Mouse (Mus musculus) kidney, postnatal 10 days (tissue): ENCODE results near the gene Cyp2a22.
"Not testable (repeated sequence)": the region's sequence is repeated elsewhere in the genome, so short reads cannot be mapped to it uniquely, and the experiment has no call there.

Source experiments
- DNase-seq: peaks from one replicate; pipeline ENCODE4 v3.0.0; 2021; ENCODE audit warnings: mixed read lengths

Cyp2a22 gene

DNA sequence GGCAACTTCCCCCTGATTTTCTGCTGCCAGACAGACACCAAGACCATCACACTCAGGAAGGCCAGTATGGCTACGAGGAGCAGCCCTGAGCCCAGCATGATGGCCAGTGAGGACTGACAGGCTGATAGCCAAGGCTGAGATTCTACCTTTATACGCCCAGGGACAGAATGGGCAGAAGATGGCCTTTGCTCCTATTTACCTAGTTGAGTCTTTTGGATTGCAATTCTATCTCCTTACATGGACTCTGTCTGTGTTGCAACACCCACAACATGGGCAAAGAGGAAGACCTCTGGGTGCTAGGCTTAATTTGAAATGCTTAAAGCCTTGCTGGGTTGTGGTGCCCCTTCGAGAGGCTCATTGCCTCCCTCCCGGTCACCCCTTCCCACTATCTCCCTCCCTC lies at the start of gene Cyp2a22:
Gene Cyp2a22 (minus strand): TSS at position 123 of the 400 bp plus-strand sequence.
- no peak for DNase-seq

DNA sequence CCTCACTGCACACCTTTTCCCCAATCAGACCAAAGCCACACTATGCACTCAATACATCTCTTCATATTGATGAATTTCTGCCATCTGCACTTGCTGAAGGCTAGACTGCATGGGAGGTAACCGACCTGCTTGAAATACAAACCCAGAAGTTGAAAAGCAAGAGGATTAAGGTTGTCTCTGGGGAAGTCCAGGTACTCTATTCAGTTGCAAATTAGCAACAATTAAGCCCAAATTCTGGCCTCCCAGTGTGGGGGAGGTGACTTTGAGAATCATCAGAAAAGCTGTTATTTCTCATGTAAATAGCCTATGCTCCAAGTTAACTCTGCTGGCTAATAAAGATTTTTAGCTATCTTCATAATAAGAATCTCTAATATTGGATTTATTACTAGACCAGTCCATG lies 44.0 kb upstream of the Cyp2a22 start:
- DNase-seq: not testable (repeated sequence)

DNA sequence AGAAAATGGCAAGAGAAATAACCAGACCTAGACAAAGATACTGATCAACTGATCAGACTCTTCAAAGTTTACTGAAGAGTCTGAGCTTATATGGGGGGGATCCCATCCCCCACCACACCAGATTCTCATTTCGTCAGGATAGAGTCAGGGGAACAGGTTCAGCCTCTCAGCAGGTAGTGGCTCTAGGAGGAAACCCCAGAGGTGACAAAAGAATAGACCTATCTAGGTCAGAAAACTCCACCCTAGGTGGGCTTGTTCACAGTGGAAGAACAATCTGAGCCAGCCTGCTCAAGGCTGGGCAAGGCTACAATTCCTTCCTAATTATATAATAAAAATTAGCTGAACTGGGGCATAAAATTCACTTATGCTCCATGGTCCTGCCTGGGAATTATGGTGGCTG lies 43.4 kb upstream of the Cyp2a22 start:
- DNase-seq: no peak

DNA sequence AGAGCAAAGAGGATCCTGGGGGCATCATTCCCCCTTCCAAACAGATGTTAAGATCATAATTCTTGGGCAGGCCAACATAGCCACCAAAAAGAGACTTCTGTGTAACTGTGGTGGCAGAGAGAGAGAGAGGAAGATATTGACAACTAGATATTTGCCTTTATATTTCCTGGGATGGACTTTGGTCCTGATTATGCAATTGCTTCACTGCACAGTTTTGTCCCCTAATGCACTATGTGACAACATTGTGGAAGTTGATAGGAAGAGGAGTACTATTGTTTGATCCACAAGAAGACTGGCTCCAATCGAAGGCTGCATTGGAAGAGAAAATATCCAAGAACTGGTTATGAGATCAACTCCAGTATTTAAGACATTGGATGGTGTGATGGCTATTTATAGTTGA lies 42.8 kb upstream of the Cyp2a22 start:
- not testable (repeated sequence) for DNase-seq

DNA sequence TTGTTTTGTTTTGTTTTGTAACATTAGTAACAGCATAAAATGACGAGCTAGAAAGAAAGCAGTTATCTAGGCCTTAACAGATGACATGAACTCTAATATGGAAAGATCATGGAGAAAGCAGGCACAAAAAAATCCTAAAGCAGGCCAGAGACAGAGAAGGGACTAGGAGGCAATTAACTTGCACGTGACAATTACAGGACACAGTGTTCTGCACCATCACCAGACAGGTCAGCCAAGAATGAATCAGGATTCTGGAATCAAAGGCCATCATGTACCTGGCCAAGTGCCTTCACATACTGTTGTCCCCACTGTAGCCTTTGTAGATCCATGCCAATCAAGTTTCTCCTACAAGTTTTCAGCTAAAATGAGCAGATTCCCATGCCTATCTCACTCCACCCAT lies 42.3 kb upstream of the Cyp2a22 start:
- DNase-seq: not testable (repeated sequence)

DNA sequence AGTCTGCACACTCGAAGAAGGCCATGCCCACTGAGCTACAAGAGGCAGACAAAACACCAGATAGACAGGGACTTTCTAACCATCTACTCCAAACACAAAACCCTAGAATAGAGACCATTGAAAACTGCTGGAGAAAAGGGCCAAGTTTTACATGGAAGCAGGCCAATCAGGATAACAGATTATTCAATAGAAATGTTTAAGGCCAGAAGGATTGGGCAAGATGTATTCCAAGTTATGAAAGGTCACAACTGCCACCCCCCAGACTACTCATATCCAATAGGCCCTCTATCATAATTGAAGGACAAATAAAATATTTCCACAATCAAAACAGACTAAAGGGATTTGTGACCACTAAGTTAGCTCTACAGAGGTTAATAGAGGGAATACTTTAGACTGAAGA lies 23.2 kb upstream of the Cyp2a22 start:
- not testable (repeated sequence) for DNase-seq

DNA sequence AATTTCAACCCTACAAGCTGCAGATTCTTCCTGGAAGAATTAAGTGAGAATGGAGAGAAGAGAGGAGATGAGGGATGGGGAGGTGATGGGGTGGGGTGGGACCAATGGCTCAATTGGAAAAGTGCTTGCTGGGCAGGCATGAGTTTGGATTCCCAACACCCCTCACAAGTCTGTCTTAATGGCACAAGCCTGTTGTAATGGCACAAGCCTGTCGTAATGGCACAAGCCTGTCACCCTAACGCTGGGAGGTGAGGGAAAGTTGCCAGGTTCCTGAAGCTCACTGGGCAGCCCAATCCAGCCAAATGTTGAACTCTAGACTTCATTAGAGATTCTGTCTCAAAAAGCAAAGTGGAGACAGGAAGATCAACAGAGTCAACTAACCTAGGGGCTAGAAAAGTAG lies 14.1 kb upstream of the Cyp2a22 start:
- not testable (repeated sequence) for DNase-seq

DNA sequence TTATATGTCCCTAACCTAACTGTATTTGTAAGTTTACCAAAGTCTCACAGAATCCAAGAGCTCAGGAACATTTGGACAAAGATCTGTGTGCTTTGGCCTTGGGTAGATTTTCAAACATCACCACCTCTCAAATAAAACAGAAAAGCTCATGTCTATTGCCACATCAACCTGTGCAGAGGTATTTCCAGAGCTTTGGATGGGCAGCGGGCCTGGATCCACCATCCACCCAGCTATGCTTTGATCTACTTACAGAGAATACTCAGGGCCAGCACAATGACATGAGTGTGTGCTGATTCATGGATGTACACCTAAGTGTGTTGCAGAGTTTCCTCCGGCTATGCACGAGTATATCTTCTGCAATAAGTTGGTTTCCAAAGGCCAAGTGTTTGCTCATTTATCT lies 13.5 kb upstream of the Cyp2a22 start:
- not testable (repeated sequence) for DNase-seq

DNA sequence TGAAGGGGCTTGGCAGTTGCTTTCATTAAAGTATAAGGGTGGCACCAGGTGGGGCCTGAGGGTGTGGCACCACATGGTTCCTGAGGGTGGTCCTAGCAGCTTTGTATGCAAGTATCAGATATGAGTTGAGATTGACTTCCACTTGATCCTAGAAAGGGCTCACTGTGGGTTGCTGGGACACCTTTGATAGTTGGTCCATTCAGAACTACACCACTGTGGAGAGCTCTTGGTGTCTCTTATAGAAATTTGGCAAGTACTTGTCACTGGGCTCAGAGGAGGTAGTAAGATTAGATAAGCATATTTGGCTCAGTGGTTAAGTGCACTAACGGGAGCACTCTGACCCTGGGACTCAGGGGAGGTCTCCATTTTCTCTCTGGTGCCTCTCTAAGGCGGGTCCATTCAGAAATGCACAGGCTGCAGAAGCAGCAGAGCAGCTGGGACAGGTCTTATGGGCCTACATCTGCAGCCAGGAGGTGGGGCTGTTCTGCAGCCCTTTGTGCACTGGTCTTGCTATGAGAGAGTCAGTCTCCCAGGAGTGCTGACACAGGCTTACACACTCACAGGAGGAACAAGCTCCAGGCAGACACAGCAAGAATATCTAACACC lies 2.2 kb upstream of the Cyp2a22 start:
- not testable (repeated sequence) for DNase-seq

DNA sequence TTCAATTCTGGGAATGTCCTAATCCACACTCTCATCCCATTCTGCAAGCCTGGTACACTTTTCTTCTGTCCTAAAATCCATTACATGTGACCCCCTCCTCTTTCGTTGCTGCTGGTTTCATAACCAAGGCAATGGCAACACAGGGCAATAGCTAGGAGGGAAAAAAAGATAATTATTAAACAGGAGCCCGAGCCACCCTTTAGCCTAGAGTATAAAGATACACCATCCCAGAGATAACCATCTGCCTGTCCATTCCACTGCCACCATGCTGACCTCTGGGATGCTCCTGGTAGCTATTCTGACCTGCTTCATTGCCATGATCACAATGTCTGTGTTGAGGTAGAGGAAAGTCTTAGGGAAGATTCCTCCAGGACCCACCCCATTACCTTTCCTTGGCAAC lies 22.1 kb downstream of the Cyp2a22 start:
- not testable (repeated sequence) for DNase-seq
